Mouse (Mus musculus) gastrocnemius, postnatal 14 days (tissue): ENCODE results near the gene Igf2bp3. TPM values are rescaled to one million over a fixed set of nuclear protein-coding genes. Genes with fewer than 3 reads are reported as not detected.

Experiments
- DNase-seq: peaks from one replicate; pipeline ENCODE4 v3.0.0; 2021; ENCODE audit warnings: mixed read lengths
- intact Hi-C: fragments of 180-260 bp; cut with DNase I; formaldehyde crosslinking; loops from one replicate; pipeline ENCODE4 v1.15.1; 2025; ENCODE audit warnings: low total_unique reads
- total RNA-seq, 2 experiments: library from RNA; stranded (reverse); gene quantifications; 2 replicates each; pipeline ENCODE4 v1.2.3; 2021

The Igf2bp3 gene
- total RNA-seq, 2 experiments from 2014 or later, result 0.86 to 1.1 TPM

GRCm38 (mm10) chr6:49221906-49222305 lies 7.1 kb upstream of the Igf2bp3 start:
- no peak for DNase-seq
- intact Hi-C loops, result no loop called here

- intact Hi-C loops, result loop anchor here (10.0 kb wide), 1 partner anchor 1965 kb away; no protein-coding TSS in a partner anchor
- DNase-seq, result no peak
Observed at GRCm38 (mm10) chr6:49219920-49220604, 5.3 kb upstream of the Igf2bp3 start.

- intact Hi-C loops, result loop anchor here (10.0 kb wide), 1 partner anchor 1966 kb away; no protein-coding TSS in a partner anchor
- DNase-seq, result no peak
Observed at GRCm38 (mm10) chr6:49219001-49219560, 4.3 kb upstream of the Igf2bp3 start.

GRCm38 (mm10) chr6:49218275-49218802 lies 3.6 kb upstream of the Igf2bp3 start:
- intact Hi-C loops, result loop anchor here (10.0 kb wide), 1 partner anchor 1966 kb away; no protein-coding TSS in a partner anchor
- DNase-seq, result no peak

- peak; percentile 73 for DNase-seq
- intact Hi-C loops, result loop anchor here (10.0 kb wide), 1 partner anchor 1967 kb away; no protein-coding TSS in a partner anchor
Observed at GRCm38 (mm10) chr6:49217581-49218274, 3.0 kb upstream of the Igf2bp3 start.

GRCm38 (mm10) chr6:49216811-49217542 lies 2.2 kb upstream of the Igf2bp3 start:
- intact Hi-C loops, result loop anchor here (10.0 kb wide), 1 partner anchor 1968 kb away; no protein-coding TSS in a partner anchor
- no peak for DNase-seq

- no peak for DNase-seq
- intact Hi-C loops, result loop anchor here (10.0 kb wide), 1 partner anchor 1969 kb away; no protein-coding TSS in a partner anchor
Observed at GRCm38 (mm10) chr6:49215748-49216585, 1.2 kb upstream of the Igf2bp3 start.

- intact Hi-C loops, result loop anchor here (10.0 kb wide), 1 partner anchor 1970 kb away; no protein-coding TSS in a partner anchor
- DNase-seq, result peak; percentile 29
Observed at GRCm38 (mm10) chr6:49214086-49214927, 450 bp downstream of the Igf2bp3 start.

- peak; percentile 34 for DNase-seq
Observed at GRCm38 (mm10) chr6:49213581-49214085, 1.1 kb downstream of the Igf2bp3 start.

GRCm38 (mm10) chr6:49212931-49213580 lies 1.7 kb downstream of the Igf2bp3 start:
- intact Hi-C loops, result loop anchor here (10.0 kb wide), 1 partner anchor 1972 kb away; no protein-coding TSS in a partner anchor
- no peak for DNase-seq

More at GRCm38 (mm10) chr6:49213581-49214085, 1.1 kb downstream of the Igf2bp3 start:
- intact Hi-C loops, result loop anchor here (10.0 kb wide), 1 partner anchor 1971 kb away; no protein-coding TSS in a partner anchor

GRCm38 (mm10) chr6:49212141-49212540 lies 2.6 kb downstream of the Igf2bp3 start:
- intact Hi-C loops, result loop anchor here (10.0 kb wide), 1 partner anchor 1973 kb away; no protein-coding TSS in a partner anchor
- DNase-seq, result no peak

- DNase-seq, result no peak
- intact Hi-C loops, result loop anchor here (10.0 kb wide), 1 partner anchor 1973 kb away; no protein-coding TSS in a partner anchor
Observed at GRCm38 (mm10) chr6:49211596-49211995, 3.2 kb downstream of the Igf2bp3 start.

- DNase-seq, result peak; percentile 17
- intact Hi-C loops, result loop anchor here (5.0 to 10.0 kb wide), 2 partner anchors 153 to 1975 kb away; no protein-coding TSS in a partner anchor
Observed at GRCm38 (mm10) chr6:49209881-49210854, 4.6 kb downstream of the Igf2bp3 start.

GRCm38 (mm10) chr6:49208935-49209334 lies 5.8 kb downstream of the Igf2bp3 start:
- intact Hi-C loops, result loop anchor here (5.0 kb wide), 1 partner anchor 152 kb away; no protein-coding TSS in a partner anchor
- no peak for DNase-seq

- intact Hi-C loops, result loop anchor here (5.0 kb wide), 1 partner anchor 151 kb away; no protein-coding TSS in a partner anchor
- peak; percentile 12 for DNase-seq
Observed at GRCm38 (mm10) chr6:49208297-49208930, 6.3 kb downstream of the Igf2bp3 start.
